Mouse (Mus musculus) forebrain, postnatal 0 days (tissue): ENCODE measurements around the gene Vsir. TPM values are rescaled to one million over a fixed set of nuclear protein-coding genes. Genes with fewer than 3 reads are reported as not detected.

Experiments used
- ATAC-seq: fragments of 200-750 bp; cut with Nextera tagmentation; 2 replicates; pipeline ENCODE4 v1.8.0; 2017; ENCODE audit warnings: mild to moderate bottlenecking, moderate library complexity
- DNase-seq: peaks from one replicate; pipeline ENCODE4 v3.0.0-alpha.2; 2015
- H3K27ac ChIP-seq: fragments of 300-500 bp; sonication (generic); 2 replicates; pipeline ENCODE4 v1.5.1; 2014; ENCODE audit warnings: low read depth, mild to moderate bottlenecking, antibody characterized with exemption, low read length, moderate library complexity, mixed read lengths
- H3K27me3 ChIP-seq: fragments of 300-500 bp; sonication (generic); 2 replicates; pipeline ENCODE4 v1.6.1; 2014; ENCODE audit warnings: mild to moderate bottlenecking, low read length, mixed read lengths; ENCODE audit not compliant: insufficient read depth
- H3K36me3 ChIP-seq: fragments of 300-500 bp; sonication (generic); 2 replicates; pipeline ENCODE4 v1.6.1; 2014; ENCODE audit warnings: mild to moderate bottlenecking, moderate library complexity; ENCODE audit not compliant: insufficient read depth
- H3K4me1 ChIP-seq: fragments of 300-500 bp; sonication (generic); 2 replicates; pipeline ENCODE4 v1.6.1; 2014; ENCODE audit warnings: antibody characterized with exemption; ENCODE audit not compliant: insufficient read depth
- H3K4me2 ChIP-seq: fragments of 300-500 bp; sonication (generic); 2 replicates; pipeline ENCODE4 v1.6.1; 2014; ENCODE audit warnings: low read depth, mild to moderate bottlenecking, moderate library complexity
- H3K4me3 ChIP-seq: fragments of 300-500 bp; sonication (generic); 2 replicates; pipeline ENCODE4 v1.5.1; 2014; ENCODE audit warnings: low read depth, low read length, mixed read lengths
- H3K9ac ChIP-seq: fragments of 300-500 bp; sonication (generic); 2 replicates; pipeline ENCODE4 v1.6.1; 2014; ENCODE audit warnings: mild to moderate bottlenecking
- H3K9me3 ChIP-seq: fragments of 300-500 bp; sonication (generic); 2 replicates; pipeline ENCODE4 v1.6.1; 2016; ENCODE audit warnings: low read length
- CTCF ChIP-seq: sonication (generic); IDR thresholded peaks from 2 replicates; pipeline ENCODE4 v1.5.1; 2016; ENCODE audit warnings: antibody characterized with exemption, control low read depth, low read depth
- WGBS: fragments of 180-500 bp; shearing (Covaris S2); extraction: QIAGEN DNeasy Blood & Tissue Kit; methylation state at CpG from one replicate; pipeline ENCODE4 v1.1.7; 2014; 5-methylcytosine and 5-hydroxymethylcytosine counted together
- polyA plus RNA-seq: library from polyadenylated mRNA; unstranded; fragments of >200 nt; fragmentation: Nextera tagmentation; extraction: Ambion mirVana; gene quantifications from 2 replicates; pipeline ENCODE4 v1.2.1, GENCODE M21; 2015
- total RNA-seq: library from RNA; depleted of rRNA; stranded (reverse); fragments of >200 nt; gene quantifications from 2 replicates; pipeline ENCODE4 v1.2.3, GENCODE M21; 2014

The Vsir gene
- total and polyA plus RNA-seq, 2 experiments from 2014 or later: 2.5 to 6.8 TPM

GRCm38 (mm10) chr10:60371596-60372386 is 25.1 kb downstream of the Vsir start:
- no peak for DNase-seq
- H3K27ac ChIP-seq: no peak overlapping the region
- H3K9ac ChIP-seq: no peak overlapping the region
- no peaks in the 10 kb centered on the region for H3K27me3 ChIP-seq
- no peaks in the 10 kb centered on the region for H3K4me1 ChIP-seq
- no peak for ATAC-seq
- no peak for TF ChIP-seq CTCF
- no peaks in the 10 kb centered on the region for H3K36me3 ChIP-seq
- H3K4me2 ChIP-seq: no peak overlapping the region
- 72% methylated on average over 5 of the region's 5 CpGs for WGBS
- H3K4me3 ChIP-seq: no peak overlapping the region
- H3K9me3 ChIP-seq: no peaks in the 10 kb centered on the region

GRCm38 (mm10) chr10:60373543-60373936 is 26.9 kb downstream of the Vsir start:
- Histone ChIP-seq H3K36me3 (no peaks in the 10 kb centered on the region), H3K9ac (no peak overlapping the region), H3K4me3 (no peak overlapping the region), H3K4me2 (no peak overlapping the region), H3K9me3 (no peaks in the 10 kb centered on the region), H3K27ac (no peak overlapping the region), H3K4me1 (no peaks in the 10 kb centered on the region), H3K27me3 (no peaks in the 10 kb centered on the region)
- 81% methylated on average over 6 of the region's 6 CpGs for WGBS
- DNase-seq: no peak
- no peak for TF ChIP-seq CTCF
- no peak for ATAC-seq

GRCm38 (mm10) chr10:60373937-60374578 is 27.4 kb downstream of the Vsir start:
- no peak overlapping the region for H3K4me2 ChIP-seq
- H3K4me1 ChIP-seq: no peaks in the 10 kb centered on the region
- DNase-seq: no peak
- no peak overlapping the region for H3K4me3 ChIP-seq
- H3K9me3 ChIP-seq: no peaks in the 10 kb centered on the region
- H3K27me3 ChIP-seq: no peaks in the 10 kb centered on the region
- no peak for TF ChIP-seq CTCF
- ATAC-seq: no peak
- WGBS: 68% methylated on average over 8 of the region's 8 CpGs
- H3K36me3 ChIP-seq: no peaks in the 10 kb centered on the region
- H3K9ac ChIP-seq: no peak overlapping the region
- H3K27ac ChIP-seq: no peak overlapping the region

- H3K36me3 ChIP-seq: no peaks in the 10 kb centered on the region
- H3K9me3 ChIP-seq: no peaks in the 10 kb centered on the region
- H3K4me3 ChIP-seq: no peak overlapping the region
- no peak overlapping the region for H3K9ac ChIP-seq
- WGBS: 93% methylated on average over 16 of the region's 16 CpGs
- ATAC-seq: no peak
- no peak overlapping the region for H3K4me2 ChIP-seq
- H3K4me1 ChIP-seq: no peaks in the 10 kb centered on the region
- no peak for TF ChIP-seq CTCF
- H3K27ac ChIP-seq: no peak overlapping the region
- no peaks in the 10 kb centered on the region for H3K27me3 ChIP-seq
- DNase-seq: no peak
Observed at GRCm38 (mm10) chr10:60376704-60377103, 30.1 kb downstream of the Vsir start.

GRCm38 (mm10) chr10:60379419-60379957 is 32.8 kb downstream of the Vsir start:
- Histone ChIP-seq H3K4me3 (no peak overlapping the region), H3K27ac (no peak overlapping the region), H3K9ac (no peak overlapping the region), H3K36me3 (no peaks in the 10 kb centered on the region), H3K4me1 (no peaks in the 10 kb centered on the region), H3K4me2 (no peak overlapping the region), H3K27me3 (no peaks in the 10 kb centered on the region), H3K9me3 (no peaks in the 10 kb centered on the region)
- no peak for DNase-seq
- 69% methylated on average over 9 of the region's 9 CpGs for WGBS
- no peak for TF ChIP-seq CTCF
- ATAC-seq: no peak

- WGBS: 71% methylated on average over 3 of the region's 3 CpGs
- no peak for TF ChIP-seq CTCF
- no peaks in the 10 kb centered on the region for H3K4me1 ChIP-seq
- H3K4me3 ChIP-seq: no peak overlapping the region
- H3K9me3 ChIP-seq: no peaks in the 10 kb centered on the region
- no peak for ATAC-seq
- DNase-seq: no peak
- no peaks in the 10 kb centered on the region for H3K27me3 ChIP-seq
- H3K9ac ChIP-seq: no peak overlapping the region
- no peaks in the 10 kb centered on the region for H3K36me3 ChIP-seq
- H3K27ac ChIP-seq: no peak overlapping the region
- H3K4me2 ChIP-seq: no peak overlapping the region
Observed at GRCm38 (mm10) chr10:60380229-60380628, 33.6 kb downstream of the Vsir start.
